Mouse (Mus musculus): ENCODE data around the gene Nnat. TPM values are rescaled to one million over a fixed set of nuclear protein-coding genes. Genes with fewer than 3 reads are reported as not detected.
A peak's percentile ranks its signal among the peaks of the same experiment; 100 is the strongest.
"Not testable (repeated sequence)": the region's sequence is repeated elsewhere in the genome, so short reads cannot be mapped to it uniquely, and the experiment has no call there.

Nnat gene
- polyA plus RNA-seq, 1 experiment from 2014 or later, result 171 TPM

GRCm38 (mm10) chr2:157566260-157566952, 6.5 kb downstream of the Nnat start:
- peak; percentile 86 for ATAC-seq (replicated peaks; ENCODE audit: low FRiP score)
- Histone ChIP-seq H3K36me3 (ENCODE audit: control insufficient read depth, insufficient read depth, low read length) (peaks cover 5% of the 10 kb centered on the region), H3K27ac (ENCODE audit: low read depth, low read length) (peak overlapping the region; percentile 72), H3K4me3 (ENCODE audit: low read depth, low read length) (peak overlapping the region; percentile 66), H3K27me3 (replicated peaks; ENCODE audit: control insufficient read depth, insufficient read depth, low read length) (peaks cover 2% of the 10 kb centered on the region), H3K9me3 (ENCODE audit: control insufficient read depth, low read length) (peaks cover 1% of the 10 kb centered on the region; the same call in 1 of the 2 replicates), H3K4me1 (replicated peaks; ENCODE audit: control insufficient read depth, insufficient read depth, low read length) (peaks cover 17% of the 10 kb centered on the region), H3K4me2 (peak overlapping the region; percentile 96), H3K9ac (ENCODE audit: low read depth, low read length) (peak overlapping the region; percentile 74)
- WGBS, result under 1% methylated on average over 36 of the region's 36 CpGs
- peak; percentile 89 for DNase-seq (ENCODE audit: low spot score)

- Histone ChIP-seq H3K4me2 (peak overlapping the region; percentile 96), H3K27me3 (replicated peaks; ENCODE audit: control insufficient read depth, insufficient read depth, low read length) (no peaks in the 10 kb centered on the region), H3K4me3 (ENCODE audit: low read depth, low read length) (peak overlapping the region; percentile 66), H3K27ac (ENCODE audit: low read depth, low read length) (peak overlapping the region; percentile 72; the same call in 1 of the 2 replicates), H3K9me3 (ENCODE audit: control insufficient read depth, low read length) (no peaks in the 10 kb centered on the region), H3K4me1 (replicated peaks; ENCODE audit: control insufficient read depth, insufficient read depth, low read length) (peaks cover 13% of the 10 kb centered on the region), H3K9ac (ENCODE audit: low read depth, low read length) (peak overlapping the region; percentile 74), H3K36me3 (ENCODE audit: control insufficient read depth, insufficient read depth, low read length) (no peaks in the 10 kb centered on the region)
- WGBS, result 68% methylated on average over 11 of the region's 11 CpGs
- ATAC-seq (replicated peaks; ENCODE audit: low FRiP score), result no peak
- no peak for DNase-seq (ENCODE audit: low spot score)
Observed at GRCm38 (mm10) chr2:157567235-157567961, 7.5 kb downstream of the Nnat start.

GRCm38 (mm10) chr2:157568881-157569280, 9.0 kb downstream of the Nnat start:
- no peak overlapping the region for H3K27ac ChIP-seq (ENCODE audit: low read depth, low read length)
- ATAC-seq (replicated peaks; ENCODE audit: low FRiP score) (no peak), DNase-seq (ENCODE audit: low spot score) (no peak)
- no peaks in the 10 kb centered on the region for H3K27me3 ChIP-seq (replicated peaks; ENCODE audit: control insufficient read depth, insufficient read depth, low read length)
- no peaks in the 10 kb centered on the region for H3K9me3 ChIP-seq (ENCODE audit: control insufficient read depth, low read length)
- H3K4me1 ChIP-seq (replicated peaks; ENCODE audit: control insufficient read depth, insufficient read depth, low read length), result peaks cover 13% of the 10 kb centered on the region
- no peak overlapping the region for H3K9ac ChIP-seq (ENCODE audit: low read depth, low read length)
- no peaks in the 10 kb centered on the region for H3K36me3 ChIP-seq (ENCODE audit: control insufficient read depth, insufficient read depth, low read length)
- WGBS, result 42% methylated on average over 2 of the region's 2 CpGs
- H3K4me3 ChIP-seq (ENCODE audit: low read depth, low read length), result no peak overlapping the region
- H3K4me2 ChIP-seq, result no peak overlapping the region

DNA sequence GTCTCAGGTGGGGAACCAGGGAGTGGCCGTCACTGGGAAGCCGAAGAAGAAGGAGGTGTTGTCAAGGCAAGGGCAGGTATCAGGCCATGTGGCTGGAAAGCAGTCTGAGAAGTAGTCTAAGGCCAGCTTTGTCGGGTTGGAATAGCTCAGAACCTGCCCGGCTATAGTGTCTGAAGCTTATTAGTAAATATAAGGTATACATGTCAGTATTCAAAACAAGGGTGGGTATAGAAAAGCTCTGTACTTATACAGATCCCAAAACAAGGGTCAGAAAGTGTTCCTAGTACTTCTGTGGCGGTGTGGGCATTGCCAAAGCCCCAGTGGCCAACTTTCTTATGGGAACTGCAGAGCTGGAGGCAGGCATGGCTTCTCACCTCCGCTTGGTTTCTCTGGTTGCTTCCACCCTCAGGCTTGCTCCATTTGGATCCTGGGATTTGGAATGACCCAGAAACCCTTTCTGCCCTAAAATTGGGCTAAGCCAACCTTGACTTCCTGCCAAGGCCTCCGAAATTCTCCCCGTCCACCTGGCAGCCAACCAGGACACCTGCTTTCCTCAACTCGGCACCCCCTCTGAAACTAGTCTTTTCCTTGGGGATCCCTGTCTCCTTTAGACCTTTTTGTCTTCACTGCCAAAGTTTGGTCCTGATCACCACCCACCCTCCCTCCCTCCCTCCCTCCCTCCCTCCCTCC, 10.1 kb downstream of the Nnat start:
- whole genome bisulfite sequencing, result 64% methylated on average over 9 of the region's 9 CpGs
- H3K4me1 ChIP-seq (replicated peaks; ENCODE audit: control insufficient read depth, insufficient read depth, low read length), result peaks cover 12% of the 10 kb centered on the region
- H3K9ac ChIP-seq (ENCODE audit: low read depth, low read length), result no peak overlapping the region
- ATAC-seq (replicated peaks; ENCODE audit: low FRiP score) (no peak), DNase-seq (ENCODE audit: low spot score) (no peak)
- no peak overlapping the region for H3K4me2 ChIP-seq
- H3K9me3 ChIP-seq (ENCODE audit: control insufficient read depth, low read length), result no peaks in the 10 kb centered on the region
- no peaks in the 10 kb centered on the region for H3K27me3 ChIP-seq (replicated peaks; ENCODE audit: control insufficient read depth, insufficient read depth, low read length)
- no peak overlapping the region for H3K4me3 ChIP-seq (ENCODE audit: low read depth, low read length)
- no peaks in the 10 kb centered on the region for H3K36me3 ChIP-seq (ENCODE audit: control insufficient read depth, insufficient read depth, low read length)
- no peak overlapping the region for H3K27ac ChIP-seq (ENCODE audit: low read depth, low read length)

GRCm38 (mm10) chr2:157571224-157571832, 11.4 kb downstream of the Nnat start, which contains the start of gene Blcap:
Blcap (minus strand) TSS chr2:157571274.
- ATAC-seq (replicated peaks; ENCODE audit: low FRiP score), result no peak
- 18% methylated on average over 6 of the region's 6 CpGs for WGBS
- Histone ChIP-seq H3K27ac (ENCODE audit: low read depth, low read length) (no peak within 1 kb of the TSS), H3K9me3 (ENCODE audit: control insufficient read depth, low read length) (no peaks in the 10 kb centered on the region), H3K36me3 (ENCODE audit: control insufficient read depth, insufficient read depth, low read length) (no peaks in the 10 kb centered on the region), H3K9ac (ENCODE audit: low read depth, low read length) (no peak within 1 kb of the TSS), H3K4me3 (ENCODE audit: low read depth, low read length) (no peak within 1 kb of the TSS), H3K27me3 (replicated peaks; ENCODE audit: control insufficient read depth, insufficient read depth, low read length) (no peaks in the 10 kb centered on the region), H3K4me1 (replicated peaks; ENCODE audit: control insufficient read depth, insufficient read depth, low read length) (peaks cover 9% of the 10 kb centered on the region), H3K4me2 (no peak within 1 kb of the TSS)
- DNase-seq (ENCODE audit: low spot score), result no peak

- DNase-seq (ENCODE audit: low spot score) (no peak), ATAC-seq (replicated peaks; ENCODE audit: low FRiP score) (no peak)
- Histone ChIP-seq H3K27me3 (replicated peaks; ENCODE audit: control insufficient read depth, insufficient read depth, low read length) (no peaks in the 10 kb centered on the region), H3K9me3 (ENCODE audit: control insufficient read depth, low read length) (no peaks in the 10 kb centered on the region), H3K4me3 (ENCODE audit: low read depth, low read length) (no peak overlapping the region), H3K4me2 (no peak overlapping the region), H3K27ac (ENCODE audit: low read depth, low read length) (no peak overlapping the region), H3K36me3 (ENCODE audit: control insufficient read depth, insufficient read depth, low read length) (no peaks in the 10 kb centered on the region), H3K9ac (ENCODE audit: low read depth, low read length) (no peak overlapping the region), H3K4me1 (replicated peaks; ENCODE audit: control insufficient read depth, insufficient read depth, low read length) (no peaks in the 10 kb centered on the region)
- 70% methylated on average over 2 of the region's 2 CpGs for WGBS
Observed at GRCm38 (mm10) chr2:157572786-157573185, 12.9 kb downstream of the Nnat start.

- not testable (repeated sequence) for H3K4me2 ChIP-seq; DNase-seq (ENCODE audit: low spot score); H3K27ac ChIP-seq (ENCODE audit: low read depth, low read length); H3K4me3 ChIP-seq (ENCODE audit: low read depth, low read length); H3K4me1 ChIP-seq (replicated peaks; ENCODE audit: control insufficient read depth, insufficient read depth, low read length); H3K36me3 ChIP-seq (ENCODE audit: control insufficient read depth, insufficient read depth, low read length); H3K27me3 ChIP-seq (replicated peaks; ENCODE audit: control insufficient read depth, insufficient read depth, low read length); H3K9me3 ChIP-seq (ENCODE audit: control insufficient read depth, low read length); ATAC-seq (replicated peaks; ENCODE audit: low FRiP score); H3K9ac ChIP-seq (ENCODE audit: low read depth, low read length)
- WGBS, result 27% methylated on average over 6 of the region's 7 CpGs
Observed at GRCm38 (mm10) chr2:157585351-157585750, 25.5 kb downstream of the Nnat start.

- peak; percentile 66 for ATAC-seq (replicated peaks; ENCODE audit: low FRiP score)
- no peaks in the 10 kb centered on the region for H3K9me3 ChIP-seq (ENCODE audit: control insufficient read depth, low read length)
- 0 out of 2 replicates have a peak, but pooled peaks cover 2% of the 10 kb centered on the region for H3K4me1 ChIP-seq (replicated peaks; ENCODE audit: control insufficient read depth, insufficient read depth, low read length)
- WGBS, result 48% methylated on average over 22 of the region's 22 CpGs
- no peaks in the 10 kb centered on the region for H3K36me3 ChIP-seq (ENCODE audit: control insufficient read depth, insufficient read depth, low read length)
- no peak overlapping the region; the same call in 1 of the 2 replicates for H3K27ac ChIP-seq (ENCODE audit: low read depth, low read length)
- H3K4me3 ChIP-seq (ENCODE audit: low read depth, low read length), result peak overlapping the region; percentile 50
- H3K27me3 ChIP-seq (replicated peaks; ENCODE audit: control insufficient read depth, insufficient read depth, low read length), result no peaks in the 10 kb centered on the region
- DNase-seq (ENCODE audit: low spot score), result no peak
- peak overlapping the region; percentile 64 for H3K9ac ChIP-seq (ENCODE audit: low read depth, low read length)
- H3K4me2 ChIP-seq, result peak overlapping the region; percentile 62
Observed at GRCm38 (mm10) chr2:157596876-157597566, 37.1 kb downstream of the Nnat start.

All from liver, embryonic 11.5 days (tissue).